Mouse (Mus musculus): Measurements from ENCODE around the gene Pla2g12b. TPM values are rescaled to one million over a fixed set of nuclear protein-coding genes. Genes with fewer than 3 reads are reported as not detected.

The Pla2g12b gene
- polyA plus RNA-seq, 1 experiment from 2014 or later, result not detected

- Histone ChIP-seq H3K27ac (ENCODE audit: low read depth, low read length) (no peak overlapping the region), H3K4me2 (ENCODE audit: low read depth) (no peak overlapping the region), H3K9ac (ENCODE audit: low read length) (no peak overlapping the region), H3K4me3 (ENCODE audit: low read depth, low read length) (no peak overlapping the region), H3K27me3 (ENCODE audit: control insufficient read depth, insufficient read depth, low read length) (no peaks in the 10 kb centered on the region), H3K36me3 (ENCODE audit: control insufficient read depth, insufficient read depth, low read length) (no peaks in the 10 kb centered on the region), H3K4me1 (ENCODE audit: control insufficient read depth, insufficient read depth, low read length) (no peaks in the 10 kb centered on the region), H3K9me3 (ENCODE audit: control insufficient read depth, low read length) (no peaks in the 10 kb centered on the region)
- DNase-seq (ENCODE audit: low spot score) (no peak), ATAC-seq (ENCODE audit: insufficient read depth, low FRiP score, low TSS enrichment) (no peak)
- WGBS, result 80% methylated on average over 3 of the region's 3 CpGs
Measured at GRCm38 (mm10) chr10:59424453-59424852, 21.0 kb downstream of the Pla2g12b start.

GRCm38 (mm10) chr10:59425369-59425768, 21.9 kb downstream of the Pla2g12b start:
- H3K27me3 ChIP-seq (ENCODE audit: control insufficient read depth, insufficient read depth, low read length), result no peaks in the 10 kb centered on the region
- no peak overlapping the region for H3K27ac ChIP-seq (ENCODE audit: low read depth, low read length)
- no peaks in the 10 kb centered on the region for H3K36me3 ChIP-seq (ENCODE audit: control insufficient read depth, insufficient read depth, low read length)
- H3K9me3 ChIP-seq (ENCODE audit: control insufficient read depth, low read length), result no peaks in the 10 kb centered on the region
- WGBS, result 91% methylated on average over 7 of the region's 7 CpGs
- H3K9ac ChIP-seq (ENCODE audit: low read length), result no peak overlapping the region
- no peaks in the 10 kb centered on the region; the same call in 1 of the 2 replicates for H3K4me1 ChIP-seq (ENCODE audit: control insufficient read depth, insufficient read depth, low read length)
- no peak for DNase-seq (ENCODE audit: low spot score)
- no peak overlapping the region for H3K4me2 ChIP-seq (ENCODE audit: low read depth)
- no peak for ATAC-seq (ENCODE audit: insufficient read depth, low FRiP score, low TSS enrichment)
- H3K4me3 ChIP-seq (ENCODE audit: low read depth, low read length), result no peak overlapping the region

GRCm38 (mm10) chr10:59426371-59426770, 22.9 kb downstream of the Pla2g12b start:
- Histone ChIP-seq H3K9me3 (ENCODE audit: control insufficient read depth, low read length) (no peaks in the 10 kb centered on the region), H3K27me3 (ENCODE audit: control insufficient read depth, insufficient read depth, low read length) (no peaks in the 10 kb centered on the region), H3K27ac (ENCODE audit: low read depth, low read length) (no peak overlapping the region), H3K4me1 (ENCODE audit: control insufficient read depth, insufficient read depth, low read length) (no peaks in the 10 kb centered on the region; the same call in 1 of the 2 replicates), H3K4me2 (ENCODE audit: low read depth) (no peak overlapping the region), H3K36me3 (ENCODE audit: control insufficient read depth, insufficient read depth, low read length) (no peaks in the 10 kb centered on the region), H3K9ac (ENCODE audit: low read length) (no peak overlapping the region), H3K4me3 (ENCODE audit: low read depth, low read length) (no peak overlapping the region)
- ATAC-seq (ENCODE audit: insufficient read depth, low FRiP score, low TSS enrichment) (no peak), DNase-seq (ENCODE audit: low spot score) (no peak)
- WGBS, result 75% methylated on average over 3 of the region's 4 CpGs

- no peak overlapping the region for H3K4me3 ChIP-seq (ENCODE audit: low read depth, low read length)
- 80% methylated on average over 16 of the region's 16 CpGs for WGBS
- no peaks in the 10 kb centered on the region; the same call in 1 of the 2 replicates for H3K4me1 ChIP-seq (ENCODE audit: control insufficient read depth, insufficient read depth, low read length)
- DNase-seq (ENCODE audit: low spot score) (no peak), ATAC-seq (ENCODE audit: insufficient read depth, low FRiP score, low TSS enrichment) (no peak)
- no peaks in the 10 kb centered on the region for H3K27me3 ChIP-seq (ENCODE audit: control insufficient read depth, insufficient read depth, low read length)
- no peaks in the 10 kb centered on the region for H3K9me3 ChIP-seq (ENCODE audit: control insufficient read depth, low read length)
- no peak overlapping the region for H3K9ac ChIP-seq (ENCODE audit: low read length)
- H3K4me2 ChIP-seq (ENCODE audit: low read depth), result no peak overlapping the region
- no peaks in the 10 kb centered on the region for H3K36me3 ChIP-seq (ENCODE audit: control insufficient read depth, insufficient read depth, low read length)
- H3K27ac ChIP-seq (ENCODE audit: low read depth, low read length), result no peak overlapping the region
Measured at GRCm38 (mm10) chr10:59429448-59430135, 26.1 kb downstream of the Pla2g12b start.

GRCm38 (mm10) chr10:59430701-59431218, 27.3 kb downstream of the Pla2g12b start:
- Histone ChIP-seq H3K4me2 (ENCODE audit: low read depth) (no peak overlapping the region), H3K9me3 (ENCODE audit: control insufficient read depth, low read length) (no peaks in the 10 kb centered on the region), H3K4me1 (ENCODE audit: control insufficient read depth, insufficient read depth, low read length) (no peaks in the 10 kb centered on the region; the same call in 1 of the 2 replicates), H3K36me3 (ENCODE audit: control insufficient read depth, insufficient read depth, low read length) (no peaks in the 10 kb centered on the region), H3K27ac (ENCODE audit: low read depth, low read length) (no peak overlapping the region), H3K27me3 (ENCODE audit: control insufficient read depth, insufficient read depth, low read length) (no peaks in the 10 kb centered on the region), H3K9ac (ENCODE audit: low read length) (no peak overlapping the region), H3K4me3 (ENCODE audit: low read depth, low read length) (no peak overlapping the region)
- 82% methylated on average over 6 of the region's 6 CpGs for WGBS
- no peak for ATAC-seq (ENCODE audit: insufficient read depth, low FRiP score, low TSS enrichment)
- no peak for DNase-seq (ENCODE audit: low spot score)

GRCm38 (mm10) chr10:59435746-59436145, 32.3 kb downstream of the Pla2g12b start:
- ATAC-seq (ENCODE audit: insufficient read depth, low FRiP score, low TSS enrichment) (no peak), DNase-seq (ENCODE audit: low spot score) (no peak)
- WGBS, result 95% methylated on average over 18 of the region's 18 CpGs

GRCm38 (mm10) chr10:59438651-59439050, 35.2 kb downstream of the Pla2g12b start:
- 95% methylated on average over 12 of the region's 12 CpGs for WGBS
- H3K4me2 ChIP-seq (ENCODE audit: low read depth), result no peak overlapping the region
- no peaks in the 10 kb centered on the region for H3K27me3 ChIP-seq (ENCODE audit: control insufficient read depth, insufficient read depth, low read length)
- H3K27ac ChIP-seq (ENCODE audit: low read depth, low read length), result no peak overlapping the region
- H3K9ac ChIP-seq (ENCODE audit: low read length), result no peak overlapping the region
- DNase-seq (ENCODE audit: low spot score) (no peak), ATAC-seq (ENCODE audit: insufficient read depth, low FRiP score, low TSS enrichment) (no peak)
- no peaks in the 10 kb centered on the region for H3K4me1 ChIP-seq (ENCODE audit: control insufficient read depth, insufficient read depth, low read length)
- H3K36me3 ChIP-seq (ENCODE audit: control insufficient read depth, insufficient read depth, low read length), result no peaks in the 10 kb centered on the region
- no peaks in the 10 kb centered on the region for H3K9me3 ChIP-seq (ENCODE audit: control insufficient read depth, low read length)
- no peak overlapping the region for H3K4me3 ChIP-seq (ENCODE audit: low read depth, low read length)

More at GRCm38 (mm10) chr10:59435746-59436145, 32.3 kb downstream of the Pla2g12b start:
- Histone ChIP-seq H3K4me3 (ENCODE audit: low read depth, low read length) (no peak overlapping the region), H3K4me2 (ENCODE audit: low read depth) (no peak overlapping the region), H3K27me3 (ENCODE audit: control insufficient read depth, insufficient read depth, low read length) (no peaks in the 10 kb centered on the region), H3K9me3 (ENCODE audit: control insufficient read depth, low read length) (no peaks in the 10 kb centered on the region), H3K27ac (ENCODE audit: low read depth, low read length) (no peak overlapping the region), H3K9ac (ENCODE audit: low read length) (no peak overlapping the region), H3K4me1 (ENCODE audit: control insufficient read depth, insufficient read depth, low read length) (no peaks in the 10 kb centered on the region), H3K36me3 (ENCODE audit: control insufficient read depth, insufficient read depth, low read length) (no peaks in the 10 kb centered on the region)

- Histone ChIP-seq H3K9me3 (ENCODE audit: control insufficient read depth, low read length) (no peaks in the 10 kb centered on the region), H3K36me3 (ENCODE audit: control insufficient read depth, insufficient read depth, low read length) (no peaks in the 10 kb centered on the region), H3K27ac (ENCODE audit: low read depth, low read length) (no peak overlapping the region), H3K4me1 (ENCODE audit: control insufficient read depth, insufficient read depth, low read length) (no peaks in the 10 kb centered on the region; the same call in 1 of the 2 replicates), H3K4me2 (ENCODE audit: low read depth) (no peak overlapping the region), H3K27me3 (ENCODE audit: control insufficient read depth, insufficient read depth, low read length) (no peaks in the 10 kb centered on the region), H3K4me3 (ENCODE audit: low read depth, low read length) (no peak overlapping the region), H3K9ac (ENCODE audit: low read length) (no peak overlapping the region)
- 69% methylated on average over 5 of the region's 5 CpGs for WGBS
- ATAC-seq (ENCODE audit: insufficient read depth, low FRiP score, low TSS enrichment) (no peak), DNase-seq (ENCODE audit: low spot score) (no peak)
Measured at GRCm38 (mm10) chr10:59439508-59439931, 36.1 kb downstream of the Pla2g12b start.

- no peaks in the 10 kb centered on the region for H3K27me3 ChIP-seq (ENCODE audit: control insufficient read depth, insufficient read depth, low read length)
- 73% methylated on average over 6 of the region's 6 CpGs for WGBS
- ATAC-seq (ENCODE audit: insufficient read depth, low FRiP score, low TSS enrichment) (no peak), DNase-seq (ENCODE audit: low spot score) (no peak)
- no peak overlapping the region for H3K4me3 ChIP-seq (ENCODE audit: low read depth, low read length)
- no peak overlapping the region for H3K4me2 ChIP-seq (ENCODE audit: low read depth)
- no peak overlapping the region for H3K27ac ChIP-seq (ENCODE audit: low read depth, low read length)
- no peak overlapping the region for H3K9ac ChIP-seq (ENCODE audit: low read length)
- H3K36me3 ChIP-seq (ENCODE audit: control insufficient read depth, insufficient read depth, low read length), result no peaks in the 10 kb centered on the region
- H3K4me1 ChIP-seq (ENCODE audit: control insufficient read depth, insufficient read depth, low read length), result no peaks in the 10 kb centered on the region; the same call in 1 of the 2 replicates
- H3K9me3 ChIP-seq (ENCODE audit: control insufficient read depth, low read length), result no peaks in the 10 kb centered on the region
Measured at GRCm38 (mm10) chr10:59440177-59440576, 36.7 kb downstream of the Pla2g12b start.

Data from neural tube, embryonic 11.5 days (tissue).